Mouse (Mus musculus) lung, adult 18-20 months (tissue): ENCODE data around the gene Herpud1.
A peak's percentile ranks its signal among the peaks of the same experiment; 100 is the strongest.

Experiments
- DNase-seq, 2 experiments: peaks; one replicate each; pipeline ENCODE4 v3.0.0; 2022; ENCODE audit warnings: mixed read lengths in 2 of 2

Gene Herpud1

GRCm38 (mm10) chr8:94386214-94387026 is at the start of gene Herpud1:
TSS of gene Herpud1 (plus strand) at chr8:94386438.
- peak; percentile 99 for DNase-seq

- DNase-seq: no peak
These were observed 48.7 kb upstream of the Herpud1 start for GRCm38 (mm10) chr8:94337559-94337958.

- DNase-seq: peak; percentile 34 to 37
These were observed 45.4 kb upstream of the Herpud1 start for GRCm38 (mm10) chr8:94340796-94341195.

- no peak for DNase-seq
These were observed 43.5 kb upstream of the Herpud1 start for GRCm38 (mm10) chr8:94342691-94343090.

- DNase-seq: peak; percentile 78 to 85
These were observed 42.9 kb upstream of the Herpud1 start for GRCm38 (mm10) chr8:94343290-94343689.

GRCm38 (mm10) chr8:94343778-94344320 is 42.4 kb upstream of the Herpud1 start:
- DNase-seq: no peak

GRCm38 (mm10) chr8:94345657-94346056 is 40.6 kb upstream of the Herpud1 start:
- DNase-seq: no peak

GRCm38 (mm10) chr8:94346264-94346663 is 40.0 kb upstream of the Herpud1 start:
- DNase-seq: no peak

- peak; percentile 67 to 81 for DNase-seq
These were observed 37.8 kb upstream of the Herpud1 start for GRCm38 (mm10) chr8:94348425-94348824.

GRCm38 (mm10) chr8:94354069-94354531 is 32.1 kb upstream of the Herpud1 start:
- DNase-seq: peak; percentile 68 to 81

- peak; percentile 88 to 89 for DNase-seq
These were observed 31.7 kb upstream of the Herpud1 start for GRCm38 (mm10) chr8:94354571-94354970.

- no peak for DNase-seq
These were observed 29.0 kb upstream of the Herpud1 start for GRCm38 (mm10) chr8:94357220-94357619.

- peak; percentile 88 to 93 for DNase-seq
These were observed 27.7 kb upstream of the Herpud1 start for GRCm38 (mm10) chr8:94358541-94358940.

- peak in 1 of 2 experiments; percentile 46 for DNase-seq
These were observed 24.3 kb upstream of the Herpud1 start for GRCm38 (mm10) chr8:94361774-94362431.

GRCm38 (mm10) chr8:94362607-94363239 is 23.5 kb upstream of the Herpud1 start:
- DNase-seq: peak; percentile 61 to 80

GRCm38 (mm10) chr8:94363288-94363688 is 22.9 kb upstream of the Herpud1 start:
- DNase-seq: peak; percentile 88 to 93

- peak; percentile 83 to 87 for DNase-seq
These were observed 22.3 kb upstream of the Herpud1 start for GRCm38 (mm10) chr8:94363906-94364305.

- DNase-seq: no peak
These were observed 21.4 kb upstream of the Herpud1 start for GRCm38 (mm10) chr8:94364686-94365312.

- DNase-seq: peak; percentile 73 to 78
These were observed 20.7 kb upstream of the Herpud1 start for GRCm38 (mm10) chr8:94365410-94365981.

- DNase-seq: no peak
These were observed 15.4 kb upstream of the Herpud1 start for GRCm38 (mm10) chr8:94370839-94371238.

GRCm38 (mm10) chr8:94372955-94373599 is 13.2 kb upstream of the Herpud1 start:
- DNase-seq: no peak

- no peak for DNase-seq
These were observed 10.7 kb upstream of the Herpud1 start for GRCm38 (mm10) chr8:94375551-94375991.
